Mouse (Mus musculus) kidney, embryonic 14.5 days (tissue): ENCODE measurements at regions not wholly inside any gene's neighbourhood (a gene's known extent, or its start where the extent isn't known, plus 50 kb on each side); places are given as distances from the start of the nearest gene placed in this dataset.

Source experiments
- ATAC-seq: fragments of 200-750 bp; cut with Nextera tagmentation; 2 replicates; pipeline ENCODE4 v1.8.0; 2017; ENCODE audit warnings: moderate number of reproducible peaks, mild to moderate bottlenecking, moderate TSS enrichment, moderate library complexity; ENCODE audit not compliant: low FRiP score, low TSS enrichment
- H3K27ac ChIP-seq: fragments of 300-500 bp; sonication (generic); 2 replicates; pipeline ENCODE4 v1.5.1; 2014; ENCODE audit warnings: low read depth, mild to moderate bottlenecking, low read length, moderate library complexity, mixed read lengths
- H3K27me3 ChIP-seq: fragments of 300-500 bp; sonication (generic); 2 replicates; pipeline ENCODE4 v1.6.1; 2014; ENCODE audit warnings: mild to moderate bottlenecking, low read length; ENCODE audit not compliant: control insufficient read depth, insufficient read depth
- H3K36me3 ChIP-seq: fragments of 300-500 bp; sonication (generic); 2 replicates; pipeline ENCODE4 v1.6.1; 2014; ENCODE audit warnings: low read length, mixed read lengths; ENCODE audit not compliant: control insufficient read depth, insufficient read depth
- H3K4me1 ChIP-seq: fragments of 300-500 bp; sonication (generic); 2 replicates; pipeline ENCODE4 v1.6.1; 2014; ENCODE audit warnings: low read length, mixed read lengths; ENCODE audit not compliant: control insufficient read depth, insufficient read depth
- H3K4me2 ChIP-seq: fragments of 300-500 bp; sonication (generic); replicated peaks from 2 replicates; pipeline ENCODE4 v1.6.1; 2014; ENCODE audit warnings: low read depth, mild to moderate bottlenecking, low read length
- H3K4me3 ChIP-seq: fragments of 300-500 bp; sonication (generic); 2 replicates; pipeline ENCODE4 v1.5.1; 2014; ENCODE audit warnings: mild to moderate bottlenecking, low read length
- H3K9ac ChIP-seq: fragments of 300-500 bp; sonication (generic); 2 replicates; pipeline ENCODE4 v1.6.1; 2014; ENCODE audit warnings: low read depth, mild to moderate bottlenecking, low read length, moderate library complexity
- H3K9me3 ChIP-seq: fragments of 300-500 bp; sonication (generic); 2 replicates; pipeline ENCODE4 v1.6.1; 2016; ENCODE audit warnings: low read length; ENCODE audit not compliant: control insufficient read depth
- WGBS: fragments of 180-500 bp; shearing (Covaris S2); extraction: QIAGEN DNeasy Blood & Tissue Kit; methylation state at CpG from one replicate; pipeline ENCODE4 v1.1.7; 2014; 5-methylcytosine and 5-hydroxymethylcytosine counted together

GRCm38 (mm10) chr9:47119253-47119652 is 120.7 kb downstream of the Gm4791 start:
- WGBS, result 77% methylated on average over 8 of the region's 8 CpGs
- H3K9me3 ChIP-seq, result no peaks in the 10 kb centered on the region
- no peaks in the 10 kb centered on the region for H3K4me1 ChIP-seq
- H3K9ac ChIP-seq, result no peak overlapping the region
- 0 out of 2 replicates have a peak, but pooled peaks cover 3% of the 10 kb centered on the region for H3K27me3 ChIP-seq
- no peak overlapping the region for H3K4me2 ChIP-seq
- no peak for ATAC-seq
- H3K27ac ChIP-seq, result no peak overlapping the region
- no peak overlapping the region for H3K4me3 ChIP-seq
- no peaks in the 10 kb centered on the region for H3K36me3 ChIP-seq

- no peak for ATAC-seq
- Histone ChIP-seq H3K4me2 (no peak overlapping the region), H3K27me3 (0 out of 2 replicates have a peak, but pooled peaks cover 3% of the 10 kb centered on the region), H3K36me3 (no peaks in the 10 kb centered on the region), H3K9me3 (no peaks in the 10 kb centered on the region), H3K4me3 (no peak overlapping the region), H3K9ac (no peak overlapping the region), H3K27ac (no peak overlapping the region), H3K4me1 (no peaks in the 10 kb centered on the region)
- 86% methylated on average over 2 of the region's 2 CpGs for WGBS
Observed at GRCm38 (mm10) chr9:47123113-47123512, 124.6 kb downstream of the Gm4791 start.

GRCm38 (mm10) chr9:47125517-47125916 is 127.0 kb downstream of the Gm4791 start:
- H3K4me2 ChIP-seq, result no peak overlapping the region
- 0 out of 2 replicates have a peak, but pooled peaks cover 3% of the 10 kb centered on the region for H3K27me3 ChIP-seq
- H3K9ac ChIP-seq, result no peak overlapping the region
- 85% methylated on average over 3 of the region's 3 CpGs for WGBS
- no peaks in the 10 kb centered on the region for H3K4me1 ChIP-seq
- H3K9me3 ChIP-seq, result no peaks in the 10 kb centered on the region
- H3K27ac ChIP-seq, result no peak overlapping the region
- ATAC-seq, result no peak
- H3K36me3 ChIP-seq, result no peaks in the 10 kb centered on the region
- H3K4me3 ChIP-seq, result no peak overlapping the region

- 0 out of 2 replicates have a peak, but pooled peaks cover 3% of the 10 kb centered on the region for H3K27me3 ChIP-seq
- 68% methylated on average over 2 of the region's 2 CpGs for WGBS
- no peak overlapping the region for H3K4me3 ChIP-seq
- no peak for ATAC-seq
- no peak overlapping the region for H3K9ac ChIP-seq
- H3K27ac ChIP-seq, result no peak overlapping the region
- H3K36me3 ChIP-seq, result no peaks in the 10 kb centered on the region
- no peaks in the 10 kb centered on the region for H3K9me3 ChIP-seq
- no peak overlapping the region for H3K4me2 ChIP-seq
- H3K4me1 ChIP-seq, result no peaks in the 10 kb centered on the region
Observed at GRCm38 (mm10) chr9:47126236-47126635, 127.7 kb downstream of the Gm4791 start.

- ATAC-seq, result no peak
- 84% methylated on average over 11 of the region's 11 CpGs for WGBS
- no peak overlapping the region for H3K27ac ChIP-seq
Observed at GRCm38 (mm10) chr9:47127756-47128424, 129.3 kb downstream of the Gm4791 start.

GRCm38 (mm10) chr9:47129101-47129500 is 130.6 kb downstream of the Gm4791 start:
- no peaks in the 10 kb centered on the region for H3K36me3 ChIP-seq
- no peak overlapping the region for H3K4me2 ChIP-seq
- no peak overlapping the region for H3K27ac ChIP-seq
- H3K4me1 ChIP-seq, result no peaks in the 10 kb centered on the region
- no peaks in the 10 kb centered on the region for H3K9me3 ChIP-seq
- no peaks in the 10 kb centered on the region for H3K27me3 ChIP-seq
- ATAC-seq, result no peak
- H3K4me3 ChIP-seq, result no peak overlapping the region
- H3K9ac ChIP-seq, result no peak overlapping the region

More at GRCm38 (mm10) chr9:47127756-47128424, 129.3 kb downstream of the Gm4791 start:
- Histone ChIP-seq H3K36me3 (no peaks in the 10 kb centered on the region), H3K9me3 (no peaks in the 10 kb centered on the region), H3K4me3 (no peak overlapping the region), H3K9ac (no peak overlapping the region), H3K4me1 (no peaks in the 10 kb centered on the region), H3K4me2 (no peak overlapping the region), H3K27me3 (0 out of 2 replicates have a peak, but pooled peaks cover 2% of the 10 kb centered on the region)

GRCm38 (mm10) chr9:47133454-47133853 is 134.9 kb downstream of the Gm4791 start:
- no peak for ATAC-seq
- no peaks in the 10 kb centered on the region for H3K27me3 ChIP-seq
- no peak overlapping the region for H3K9ac ChIP-seq
- H3K27ac ChIP-seq, result no peak overlapping the region
- no peaks in the 10 kb centered on the region for H3K36me3 ChIP-seq
- no peaks in the 10 kb centered on the region for H3K9me3 ChIP-seq
- no peak overlapping the region for H3K4me3 ChIP-seq
- no peaks in the 10 kb centered on the region for H3K4me1 ChIP-seq
- no peak overlapping the region for H3K4me2 ChIP-seq
- 78% methylated on average over 5 of the region's 5 CpGs for WGBS

GRCm38 (mm10) chr9:47133873-47134272 is 135.3 kb downstream of the Gm4791 start:
- WGBS, result 71% methylated on average over 8 of the region's 8 CpGs
- ATAC-seq, result no peak
- Histone ChIP-seq H3K36me3 (no peaks in the 10 kb centered on the region), H3K9me3 (no peaks in the 10 kb centered on the region), H3K27ac (no peak overlapping the region), H3K4me1 (no peaks in the 10 kb centered on the region), H3K27me3 (no peaks in the 10 kb centered on the region), H3K4me3 (no peak overlapping the region), H3K4me2 (no peak overlapping the region), H3K9ac (no peak overlapping the region)

- no peak for ATAC-seq
- 73% methylated on average over 4 of the region's 4 CpGs for WGBS
- Histone ChIP-seq H3K4me2 (no peak overlapping the region), H3K9me3 (no peaks in the 10 kb centered on the region), H3K4me1 (no peaks in the 10 kb centered on the region), H3K4me3 (no peak overlapping the region), H3K27me3 (no peaks in the 10 kb centered on the region), H3K9ac (no peak overlapping the region), H3K36me3 (no peaks in the 10 kb centered on the region), H3K27ac (no peak overlapping the region)
Observed at GRCm38 (mm10) chr9:47134479-47134878, 135.9 kb downstream of the Gm4791 start.
